Mouse (Mus musculus): ENCODE results near the gene Secisbp2l. TPM values are rescaled to one million over a fixed set of nuclear protein-coding genes. Genes with fewer than 3 reads are reported as not detected.
A peak's percentile ranks its signal among the peaks of the same experiment; 100 is the strongest.

Secisbp2l gene
- polyA plus RNA-seq, 1 experiment: 12.3 TPM

GRCm38 (mm10) chr2:125775661-125776060, 7.0 kb downstream of the Secisbp2l start:
- 90% methylated on average over 7 of the region's 7 CpGs for WGBS
- no peak for TF ChIP-seq POLR2A (IDR thresholded peaks at IDR 0.05; ENCODE audit: low read depth, low read length)
- TF ChIP-seq CTCF (IDR thresholded peaks at IDR 0.05; ENCODE audit: extremely low read depth, insufficient read length, insufficient replicate concordance, low read depth, low read length): no peak
- Histone ChIP-seq H3K36me3 (ENCODE audit: control insufficient read depth, insufficient read depth, low read length) (peaks cover 19% of the 10 kb centered on the region), H3K4me3 (ENCODE audit: low read depth, low read length) (no peak overlapping the region), H3K27me3 (ENCODE audit: control insufficient read depth, insufficient read depth, low read length) (no peaks in the 10 kb centered on the region), H3K4me1 (ENCODE audit: control insufficient read depth, insufficient read depth, insufficient read length, low read length) (peaks cover 7% of the 10 kb centered on the region; the same call in 1 of the 2 replicates), H3K27ac (ENCODE audit: insufficient read depth, low read depth, low read length) (no peak overlapping the region)

- no peak for TF ChIP-seq POLR2A (IDR thresholded peaks at IDR 0.05; ENCODE audit: low read depth, low read length)
- TF ChIP-seq CTCF (IDR thresholded peaks at IDR 0.05; ENCODE audit: extremely low read depth, insufficient read length, insufficient replicate concordance, low read depth, low read length): no peak
- Histone ChIP-seq H3K4me1 (ENCODE audit: control insufficient read depth, insufficient read depth, insufficient read length, low read length) (peaks cover 3% of the 10 kb centered on the region; the same call in 1 of the 2 replicates), H3K4me3 (ENCODE audit: low read depth, low read length) (no peak overlapping the region), H3K36me3 (ENCODE audit: control insufficient read depth, insufficient read depth, low read length) (peaks cover 23% of the 10 kb centered on the region), H3K27ac (ENCODE audit: insufficient read depth, low read depth, low read length) (no peak overlapping the region), H3K27me3 (ENCODE audit: control insufficient read depth, insufficient read depth, low read length) (no peaks in the 10 kb centered on the region)
- WGBS: 66% methylated on average over 4 of the region's 4 CpGs
These were observed 7.8 kb downstream of the Secisbp2l start for GRCm38 (mm10) chr2:125774846-125775245.

GRCm38 (mm10) chr2:125765029-125765428, 17.6 kb downstream of the Secisbp2l start:
- Histone ChIP-seq H3K36me3 (ENCODE audit: control insufficient read depth, insufficient read depth, low read length) (peaks cover 53% of the 10 kb centered on the region), H3K27ac (ENCODE audit: insufficient read depth, low read depth, low read length) (no peak overlapping the region), H3K4me1 (ENCODE audit: control insufficient read depth, insufficient read depth, insufficient read length, low read length) (no peaks in the 10 kb centered on the region), H3K4me3 (ENCODE audit: low read depth, low read length) (no peak overlapping the region), H3K27me3 (ENCODE audit: control insufficient read depth, insufficient read depth, low read length) (no peaks in the 10 kb centered on the region)
- WGBS: 79% methylated on average over 3 of the region's 3 CpGs
- TF ChIP-seq CTCF (IDR thresholded peaks at IDR 0.05; ENCODE audit: extremely low read depth, insufficient read length, insufficient replicate concordance, low read depth, low read length) (peak; percentile 27; the same call in 1 of the 2 replicates), POLR2A (IDR thresholded peaks at IDR 0.05; ENCODE audit: low read depth, low read length) (no peak)

DNA sequence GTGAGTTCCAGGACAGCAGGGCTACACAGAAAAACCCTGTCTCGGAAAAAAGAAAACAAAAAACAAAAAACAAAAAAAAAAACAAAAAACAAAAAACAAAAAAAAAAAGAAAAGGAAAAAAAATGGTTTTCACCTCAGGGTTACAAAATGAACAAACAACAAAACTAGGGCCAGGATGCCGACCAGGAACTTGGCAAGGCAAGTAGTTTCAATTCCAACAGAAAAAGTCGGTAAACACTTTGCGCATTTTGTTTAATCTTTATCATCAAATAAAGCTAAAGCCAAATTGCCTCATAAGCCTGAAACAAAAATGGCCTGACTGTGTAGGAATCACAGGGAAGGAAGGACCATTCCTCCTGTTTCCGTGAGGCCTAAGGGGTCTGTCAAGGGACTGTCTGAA, 18.1 kb downstream of the Secisbp2l start:
- H3K27ac ChIP-seq (ENCODE audit: insufficient read depth, low read depth, low read length): no peak overlapping the region
- H3K4me1 ChIP-seq (ENCODE audit: control insufficient read depth, insufficient read depth, insufficient read length, low read length): no peaks in the 10 kb centered on the region
- H3K27me3 ChIP-seq (ENCODE audit: control insufficient read depth, insufficient read depth, low read length): no peaks in the 10 kb centered on the region
- no peak for TF ChIP-seq CTCF (IDR thresholded peaks at IDR 0.05; ENCODE audit: extremely low read depth, insufficient read length, insufficient replicate concordance, low read depth, low read length)
- no peak for TF ChIP-seq POLR2A (IDR thresholded peaks at IDR 0.05; ENCODE audit: low read depth, low read length)
- no peak overlapping the region for H3K4me3 ChIP-seq (ENCODE audit: low read depth, low read length)
- H3K36me3 ChIP-seq (ENCODE audit: control insufficient read depth, insufficient read depth, low read length): peaks cover 54% of the 10 kb centered on the region
- 70% methylated on average over 5 of the region's 5 CpGs for WGBS

- Histone ChIP-seq H3K27ac (ENCODE audit: insufficient read depth, low read depth, low read length) (no peak overlapping the region), H3K27me3 (ENCODE audit: control insufficient read depth, insufficient read depth, low read length) (no peaks in the 10 kb centered on the region), H3K36me3 (ENCODE audit: control insufficient read depth, insufficient read depth, low read length) (peaks cover 69% of the 10 kb centered on the region), H3K4me3 (ENCODE audit: low read depth, low read length) (no peak overlapping the region), H3K4me1 (ENCODE audit: control insufficient read depth, insufficient read depth, insufficient read length, low read length) (no peaks in the 10 kb centered on the region)
- TF ChIP-seq POLR2A (IDR thresholded peaks at IDR 0.05; ENCODE audit: low read depth, low read length) (no peak), CTCF (IDR thresholded peaks at IDR 0.05; ENCODE audit: extremely low read depth, insufficient read length, insufficient replicate concordance, low read depth, low read length) (no peak)
- 92% methylated on average over 2 of the region's 2 CpGs for WGBS
These were observed 33.3 kb downstream of the Secisbp2l start for GRCm38 (mm10) chr2:125749330-125749729.

GRCm38 (mm10) chr2:125739338-125739737, 43.3 kb downstream of the Secisbp2l start:
- Histone ChIP-seq H3K4me3 (ENCODE audit: low read depth, low read length) (no peak overlapping the region), H3K4me1 (ENCODE audit: control insufficient read depth, insufficient read depth, insufficient read length, low read length) (no peaks in the 10 kb centered on the region), H3K36me3 (ENCODE audit: control insufficient read depth, insufficient read depth, low read length) (peaks cover 34% of the 10 kb centered on the region), H3K27me3 (ENCODE audit: control insufficient read depth, insufficient read depth, low read length) (no peaks in the 10 kb centered on the region), H3K27ac (ENCODE audit: insufficient read depth, low read depth, low read length) (no peak overlapping the region)
- TF ChIP-seq POLR2A (IDR thresholded peaks at IDR 0.05; ENCODE audit: low read depth, low read length) (no peak), CTCF (IDR thresholded peaks at IDR 0.05; ENCODE audit: extremely low read depth, insufficient read length, insufficient replicate concordance, low read depth, low read length) (no peak)
- WGBS: 85% methylated on average over 6 of the region's 6 CpGs

DNA sequence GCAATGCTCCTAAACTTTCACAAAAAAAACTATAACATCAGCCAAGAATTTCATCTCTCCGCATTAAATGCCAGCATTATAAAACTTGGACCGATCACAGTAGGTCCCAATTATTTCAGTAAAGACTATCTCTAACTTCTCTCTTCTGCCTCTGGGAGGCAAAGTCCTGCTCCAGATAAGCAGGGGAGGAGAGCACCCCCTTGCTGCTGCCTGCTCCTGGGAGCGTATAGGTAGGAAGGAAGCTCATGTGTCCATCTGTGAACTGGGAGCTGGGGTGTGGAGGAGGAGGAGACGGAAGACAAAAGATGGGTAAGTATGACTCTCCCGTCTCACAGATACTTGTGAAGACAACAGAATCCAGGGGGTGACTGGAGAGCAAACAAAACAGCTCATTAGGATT, 44.0 kb downstream of the Secisbp2l start:
- peaks cover 30% of the 10 kb centered on the region for H3K36me3 ChIP-seq (ENCODE audit: control insufficient read depth, insufficient read depth, low read length)
- TF ChIP-seq CTCF (IDR thresholded peaks at IDR 0.05; ENCODE audit: extremely low read depth, insufficient read length, insufficient replicate concordance, low read depth, low read length) (no peak), POLR2A (IDR thresholded peaks at IDR 0.05; ENCODE audit: low read depth, low read length) (no peak)
- H3K4me3 ChIP-seq (ENCODE audit: low read depth, low read length): no peak overlapping the region
- 78% methylated on average over 5 of the region's 5 CpGs for WGBS
- no peaks in the 10 kb centered on the region for H3K27me3 ChIP-seq (ENCODE audit: control insufficient read depth, insufficient read depth, low read length)
- no peak overlapping the region for H3K27ac ChIP-seq (ENCODE audit: insufficient read depth, low read depth, low read length)
- H3K4me1 ChIP-seq (ENCODE audit: control insufficient read depth, insufficient read depth, insufficient read length, low read length): no peaks in the 10 kb centered on the region

DNA sequence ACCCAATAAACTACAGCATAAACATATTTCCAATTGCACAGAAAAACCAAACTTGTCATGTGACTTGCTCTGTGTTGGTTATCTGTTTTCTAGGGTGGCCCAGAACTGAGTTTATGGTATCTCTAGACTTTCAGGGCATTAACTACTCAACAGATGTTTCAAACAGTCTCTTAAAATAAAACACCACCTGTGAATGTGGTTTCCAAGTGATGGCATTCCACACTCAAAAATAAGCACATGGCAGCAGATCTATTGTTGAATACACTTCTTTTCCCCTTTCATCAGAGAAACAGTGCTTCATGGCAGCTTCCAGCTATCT, 46.7 kb downstream of the Secisbp2l start:
- TF ChIP-seq POLR2A (IDR thresholded peaks at IDR 0.05; ENCODE audit: low read depth, low read length) (no peak), CTCF (IDR thresholded peaks at IDR 0.05; ENCODE audit: extremely low read depth, insufficient read length, insufficient replicate concordance, low read depth, low read length) (no peak)
- Histone ChIP-seq H3K27me3 (ENCODE audit: control insufficient read depth, insufficient read depth, low read length) (no peaks in the 10 kb centered on the region), H3K36me3 (ENCODE audit: control insufficient read depth, insufficient read depth, low read length) (peaks cover 18% of the 10 kb centered on the region), H3K4me3 (ENCODE audit: low read depth, low read length) (no peak overlapping the region), H3K4me1 (ENCODE audit: control insufficient read depth, insufficient read depth, insufficient read length, low read length) (no peaks in the 10 kb centered on the region), H3K27ac (ENCODE audit: insufficient read depth, low read depth, low read length) (no peak overlapping the region)

Measured in small intestine, adult 2 months (tissue).